ENCODE assay signal across 8 mouse cellular contexts in genomic region chr6:137734846-137735609, GRCm38 (mm10). TPM values are rescaled to one million over a fixed set of nuclear protein-coding genes. Genes with fewer than 3 reads are reported as not detected.
DNase-seq lines count a peak whose midpoint lies in the region; ATAC-seq and TF ChIP-seq lines count a peak whose summit lies in the region.

Gene Strap (plus strand): TSS chr6:137735078.

- TF ChIP-seq EP300 in liver, postnatal 0 days (IDR thresholded peaks at IDR 0.05; ENCODE audit: low read depth), result no peak

- intact Hi-C loops in heart, postnatal 10 days (cut with DNase I), result loop anchor here (10.0 kb wide), 1 partner anchor 910 kb away; the partner anchor contains the start of genes BC049715 and Wbp11

- no peak for TF ChIP-seq CTCF in E14TG2a.4 (conservative IDR thresholded peaks at IDR 0.05; ENCODE audit: low read length)
- no peak for TF ChIP-seq CTCF in liver, postnatal 0 days (IDR thresholded peaks at IDR 0.05; ENCODE audit: low read depth)

- peak; percentile 94 for DNase-seq in c-Kit-positive CD71-positive TER-119-positive erythroid progenitor cells, embryonic 14.5 days (ENCODE audit: low spot score)
- DNase-seq in heart, postnatal 10 days, result peak; percentile 94 to 96
- DNase-seq in large intestine, adult 2 months (ENCODE audit: low read depth, low spot score), result peak; percentile 79
- peak; percentile 99 for DNase-seq in liver, postnatal 0 days
- peak; percentile 96 for DNase-seq in testis, postnatal 10 days (ENCODE audit: low spot score)

- H3K9me3 ChIP-seq in E14TG2a.4 (ENCODE audit: low read length), result no peaks in the 10 kb centered on the region
- H3K9me3 ChIP-seq in forebrain, embryonic 13.5 days (replicated peaks), result no peaks in the 10 kb centered on the region
- H3K9me3 ChIP-seq in liver, postnatal 0 days (ENCODE audit: low read length), result no peaks in the 10 kb centered on the region
- no peaks in the 10 kb centered on the region for H3K9me3 ChIP-seq in neural tube, embryonic 14.5 days (ENCODE audit: control insufficient read depth, low read length)

- H3K4me3 ChIP-seq in E14TG2a.4 (replicated peaks; ENCODE audit: low read length), result peak within 1 kb of the TSS; percentile 95
- peak within 1 kb of the TSS; percentile 93 for H3K4me3 ChIP-seq in forebrain, embryonic 13.5 days
- H3K4me3 ChIP-seq in liver, postnatal 0 days (ENCODE audit: low read depth, low read length), result peak within 1 kb of the TSS; percentile 85
- H3K4me3 ChIP-seq in neural tube, embryonic 14.5 days (ENCODE audit: low read depth, low read length), result peak within 1 kb of the TSS; percentile 85

- peak within 1 kb of the TSS; percentile 91 for H3K9ac ChIP-seq in forebrain, embryonic 13.5 days
- peak within 1 kb of the TSS; percentile 94 for H3K9ac ChIP-seq in liver, postnatal 0 days (replicated peaks)
- peak within 1 kb of the TSS; percentile 94 for H3K9ac ChIP-seq in neural tube, embryonic 14.5 days (replicated peaks; ENCODE audit: low read depth, low read length)

- H3K4me1 ChIP-seq in E14TG2a.4 (replicated peaks; ENCODE audit: low read depth, low read length), result peaks cover 21% of the 10 kb centered on the region
- peaks cover 18% of the 10 kb centered on the region for H3K4me1 ChIP-seq in forebrain, embryonic 13.5 days
- peaks cover 16% of the 10 kb centered on the region for H3K4me1 ChIP-seq in liver, postnatal 0 days (ENCODE audit: insufficient read depth)
- peaks cover 14% of the 10 kb centered on the region for H3K4me1 ChIP-seq in neural tube, embryonic 14.5 days (ENCODE audit: control insufficient read depth, insufficient read depth, low read length)

- peak; percentile 99 for ATAC-seq in forebrain, embryonic 13.5 days
- peak; percentile 99 for ATAC-seq in liver, postnatal 0 days
- ATAC-seq in neural tube, embryonic 14.5 days (ENCODE audit: low read depth), result peak; percentile 98

- peak within 1 kb of the TSS; percentile 82 for H3K27ac ChIP-seq in forebrain, embryonic 13.5 days
- peak within 1 kb of the TSS; percentile 87 for H3K27ac ChIP-seq in liver, postnatal 0 days (ENCODE audit: low read depth)
- peak within 1 kb of the TSS; percentile 86 for H3K27ac ChIP-seq in neural tube, embryonic 14.5 days (ENCODE audit: low read depth, low read length)

- no peaks in the 10 kb centered on the region for H3K27me3 ChIP-seq in E14TG2a.4 (ENCODE audit: insufficient read depth, low read length)
- peaks cover 11% of the 10 kb centered on the region for H3K27me3 ChIP-seq in forebrain, embryonic 13.5 days
- no peaks in the 10 kb centered on the region for H3K27me3 ChIP-seq in liver, postnatal 0 days (ENCODE audit: insufficient read depth, low read length)
- no peaks in the 10 kb centered on the region for H3K27me3 ChIP-seq in neural tube, embryonic 14.5 days (ENCODE audit: control insufficient read depth, insufficient read depth, low read length)

- peak within 1 kb of the TSS; percentile 95 for H3K4me2 ChIP-seq in forebrain, embryonic 13.5 days
- peak within 1 kb of the TSS; percentile 88 for H3K4me2 ChIP-seq in liver, postnatal 0 days (ENCODE audit: low read depth, low read length)
- peak within 1 kb of the TSS; percentile 93 for H3K4me2 ChIP-seq in neural tube, embryonic 14.5 days (ENCODE audit: low read depth, low read length)

- H3K36me3 ChIP-seq in E14TG2a.4 (ENCODE audit: insufficient read depth, low read length), result peaks cover 26% of the 10 kb centered on the region
- H3K36me3 ChIP-seq in forebrain, embryonic 13.5 days (ENCODE audit: poor library complexity, severe bottlenecking), result peaks cover 15% of the 10 kb centered on the region
- H3K36me3 ChIP-seq in liver, postnatal 0 days (replicated peaks; ENCODE audit: insufficient read depth, low read length), result peaks cover 14% of the 10 kb centered on the region
- H3K36me3 ChIP-seq in neural tube, embryonic 14.5 days (ENCODE audit: control insufficient read depth, insufficient read depth, low read length), result peaks cover 3% of the 10 kb centered on the region; the same call in 1 of the 2 replicates

- WGBS in forebrain, embryonic 13.5 days, result under 1% methylated on average over 58 of the region's 86 CpGs
- WGBS in large intestine, adult 2 months, result under 1% methylated on average over 82 of the region's 86 CpGs
- under 1% methylated on average over 61 of the region's 86 CpGs for WGBS in liver, postnatal 0 days (ENCODE audit: insufficient replicate concordance)
- WGBS in neural tube, embryonic 14.5 days, result under 1% methylated on average over 67 of the region's 86 CpGs

RNA-seq across cellular contexts. Expression of gene Strap, which starts in this region (rescaled TPM):
- 194 and 206 TPM in 2 replicates for polyA plus RNA-seq in forebrain, embryonic 13.5 days (2015; fragmentation: Nextera tagmentation; extraction: Ambion mirVana)
- total RNA-seq in heart, postnatal 10 days (2021), result 100 to 1,000 TPM in 1 of 2 experiments, 10 to 100 TPM in 1; 99.3 to 106 TPM
- 19.0 and 27.7 TPM in 2 replicates for polyA plus RNA-seq in large intestine, adult 2 months (2012; rRNA removed)
- 57.7 and 60.1 TPM in 2 replicates for polyA plus RNA-seq in liver, postnatal 0 days (2015; fragmentation: Nextera tagmentation; extraction: Ambion mirVana)
- 172 and 190 TPM in 2 replicates for polyA plus RNA-seq in neural tube, embryonic 14.5 days (2014; fragmentation: Nextera tagmentation; extraction: Ambion mirVana)

Comparison
In these comparisons a context has a peak if more than half of its experiments do, and no peak if none do; other contexts are left out.
1. Peak in every context shown above with its lines: DNase-seq, ATAC-seq, H3K4me3 ChIP-seq and H3K27ac ChIP-seq.